Mouse (Mus musculus): ENCODE results near the gene Olfr286.

Gene Olfr286

DNA sequence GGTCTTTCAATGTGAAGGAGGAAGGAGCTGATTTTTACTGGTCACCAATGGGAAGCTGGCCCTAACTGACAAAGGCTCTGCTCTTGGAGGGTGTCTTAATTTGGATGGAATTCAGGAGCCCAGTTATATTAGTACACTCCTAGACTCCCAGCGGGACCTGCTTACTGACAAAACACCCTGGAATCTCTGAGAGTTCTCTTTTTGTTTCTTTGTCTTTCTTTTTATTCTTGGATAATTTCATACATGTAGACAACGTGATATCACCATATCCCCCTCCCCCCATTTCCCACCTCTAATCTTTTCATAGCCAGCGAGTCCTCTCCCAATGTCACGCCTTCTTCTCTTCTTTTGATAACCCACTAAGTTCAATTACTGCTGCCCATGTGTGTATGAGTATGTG, at the start of gene Olfr286:
TSS of gene Olfr286 (minus strand) at position 101 of the 400 bp plus-strand sequence.
- DNase-seq (ENCODE audit: low read depth in 2 of 2, low spot score in 2 of 2) = no peak

DNA sequence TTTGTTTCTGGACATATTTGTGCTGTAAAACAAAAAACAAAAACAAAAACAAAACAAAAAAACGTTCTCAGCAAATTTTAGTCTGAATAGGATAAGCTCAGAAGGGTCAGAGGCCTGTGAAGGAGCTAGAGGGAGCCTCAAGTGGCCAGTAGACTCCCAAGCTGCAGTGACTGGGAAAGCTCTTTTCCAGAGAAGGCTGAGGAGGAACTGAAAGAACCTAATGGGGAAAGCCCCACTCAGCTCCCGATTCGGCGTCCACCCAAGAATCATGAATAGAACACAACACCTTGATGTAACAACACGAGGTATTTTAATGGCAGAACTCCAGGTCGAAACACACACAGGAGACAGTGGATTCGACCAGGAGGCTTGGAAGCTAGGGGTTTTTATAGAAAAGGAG, 23.5 kb upstream of the Olfr286 start:
- DNase-seq (ENCODE audit: low read depth in 2 of 2, low spot score in 2 of 2) = no peak

DNA sequence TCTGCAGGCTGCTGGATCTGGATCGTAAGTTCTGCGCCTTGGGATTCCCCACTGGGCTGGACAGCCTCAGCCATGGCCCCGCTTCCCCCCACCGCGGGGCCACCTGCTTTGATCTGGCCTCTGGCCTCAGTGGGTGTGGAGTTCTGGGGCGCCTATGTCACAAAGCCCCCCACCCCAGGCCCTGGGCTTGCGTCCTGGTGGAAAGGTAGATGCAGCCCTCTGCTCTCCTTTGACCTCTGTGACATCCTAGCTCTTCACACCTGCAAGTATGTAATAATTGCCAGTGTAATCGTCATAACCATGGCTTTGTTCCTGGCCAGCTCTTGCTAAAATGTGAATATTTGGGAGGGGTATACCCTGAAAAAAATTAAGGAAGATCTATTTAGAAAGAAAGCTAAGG, 22.9 kb upstream of the Olfr286 start, which contains the start of gene H1fnt:
TSS of gene H1fnt (minus strand) at position 101 of the 400 bp plus-strand sequence.
- DNase-seq (ENCODE audit: low read depth in 2 of 2, low spot score in 2 of 2) = no peak

DNA sequence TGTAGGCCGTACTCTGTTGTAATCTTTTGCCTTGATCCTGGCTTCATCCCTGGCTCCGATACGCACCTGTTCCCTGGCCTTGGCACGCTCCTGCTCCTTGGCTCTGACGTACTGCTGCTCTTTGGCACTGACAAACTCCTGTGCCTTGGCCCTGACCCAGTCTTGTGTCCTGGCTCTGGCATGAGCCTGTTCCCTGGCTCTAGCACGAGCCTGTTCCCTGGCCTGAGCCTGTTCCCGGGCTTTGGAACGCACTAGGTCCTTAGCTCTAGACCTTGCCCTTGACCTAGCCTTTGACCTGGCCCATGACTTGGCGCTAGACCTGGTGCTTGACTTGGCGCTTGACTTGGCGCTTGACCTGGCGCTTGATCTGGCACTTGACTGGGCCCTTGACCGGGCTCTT, 22.0 kb upstream of the Olfr286 start:
- DNase-seq (ENCODE audit: low read depth in 2 of 2, low spot score in 2 of 2) = no peak

DNA sequence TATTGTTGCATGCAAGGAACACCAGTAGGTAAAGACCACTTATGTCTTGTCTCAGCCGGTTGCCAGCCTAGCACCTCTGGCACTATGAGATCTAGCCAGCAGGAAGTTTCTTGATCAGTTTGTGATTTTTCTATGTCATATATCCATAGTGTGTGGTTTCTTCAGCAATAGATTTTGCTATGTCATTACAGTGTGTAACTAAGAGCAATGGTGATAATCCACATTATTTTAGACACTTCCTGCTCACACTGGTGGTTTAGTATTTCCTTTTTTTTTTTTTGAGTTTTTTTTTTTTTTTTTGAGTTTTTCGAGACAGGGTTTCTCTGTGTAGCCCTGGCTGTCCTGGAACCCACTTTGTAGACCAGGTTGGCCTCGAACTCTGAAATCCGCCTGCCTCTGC, 1.2 kb upstream of the Olfr286 start:
- no peak for DNase-seq (ENCODE audit: low read depth in 2 of 2, low spot score in 2 of 2)

DNA sequence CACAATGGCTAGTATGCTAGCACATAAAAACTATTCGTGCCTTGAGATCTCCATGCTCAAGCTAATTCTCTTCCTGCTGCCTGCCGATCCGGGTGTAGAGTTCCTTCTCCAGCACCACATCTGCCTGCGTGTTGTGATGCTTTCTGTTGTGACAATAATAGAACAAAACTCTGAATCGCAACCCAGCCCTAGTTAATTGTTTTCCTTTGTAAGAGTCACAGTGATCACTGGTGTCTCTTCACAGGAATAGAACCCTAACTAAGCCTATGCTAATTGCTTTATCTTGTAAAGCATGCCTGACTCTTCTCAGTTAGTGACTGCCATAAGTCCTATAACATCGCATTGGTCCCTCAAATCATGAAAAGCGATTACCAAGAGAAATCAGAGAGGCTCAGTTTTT, 8.2 kb downstream of the Olfr286 start:
- no peak for DNase-seq (ENCODE audit: low read depth in 2 of 2, low spot score in 2 of 2)

DNA sequence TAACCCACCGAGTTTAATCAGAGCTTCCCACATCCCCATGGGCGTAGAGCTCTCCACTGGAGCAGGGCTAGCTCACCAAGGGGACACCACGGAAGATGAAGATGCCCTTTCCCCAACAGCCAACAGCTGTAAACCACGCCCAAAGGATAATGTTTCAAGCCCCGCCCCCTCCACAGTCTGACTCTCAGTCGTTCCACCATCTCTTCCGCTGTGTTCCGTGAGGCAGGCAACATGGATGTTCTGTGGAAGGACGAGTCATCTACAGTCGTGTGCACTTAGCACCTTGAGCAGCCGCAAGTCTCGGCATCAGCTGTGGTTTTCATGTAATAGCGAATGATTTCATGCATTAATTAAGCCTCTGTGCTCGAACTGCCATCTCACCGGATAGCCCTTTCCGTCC, 8.6 kb downstream of the Olfr286 start:
- no peak for DNase-seq (ENCODE audit: low read depth in 2 of 2, low spot score in 2 of 2)

DNA sequence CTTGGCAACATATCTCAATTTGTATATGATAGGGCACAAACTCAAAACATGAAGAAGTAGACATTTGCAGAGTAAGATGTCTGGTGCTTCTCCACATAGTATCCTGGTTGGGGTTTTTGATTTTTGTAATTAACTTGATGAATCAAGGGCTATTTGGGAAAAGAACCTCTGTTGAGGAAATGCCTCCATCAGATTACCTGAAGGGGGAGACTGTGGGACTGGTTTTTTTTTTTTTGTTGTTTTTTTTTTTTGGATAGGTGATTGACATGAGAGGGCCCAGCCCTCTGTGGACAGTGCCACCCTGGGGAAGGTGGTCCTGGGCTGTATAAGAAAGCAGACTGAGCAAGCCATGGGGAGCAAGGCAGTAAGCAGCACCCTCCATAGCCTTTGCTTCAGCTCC, 11.9 kb downstream of the Olfr286 start:
- DNase-seq (ENCODE audit: low read depth in 2 of 2, low spot score in 2 of 2) = no peak

DNA sequence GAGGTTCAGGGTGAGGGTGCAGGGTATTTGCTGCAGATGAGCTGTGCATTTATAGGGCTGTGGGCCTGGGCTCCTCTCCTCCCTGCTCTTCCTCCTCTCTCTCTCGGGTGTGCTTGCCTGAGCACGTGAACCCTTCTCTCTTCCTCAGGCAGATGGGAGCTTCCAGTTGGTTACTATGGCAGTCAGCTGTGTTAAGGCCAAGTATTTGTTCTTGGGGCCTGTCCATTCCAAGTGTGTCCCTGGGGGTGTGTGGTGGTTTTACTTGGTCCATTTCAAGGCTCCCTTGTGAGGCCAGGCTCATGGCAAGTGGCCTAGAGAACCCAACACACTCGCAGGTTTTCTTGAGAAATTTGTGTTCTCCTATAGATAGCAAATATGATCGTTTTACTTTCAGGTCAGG, 13.4 kb downstream of the Olfr286 start, which contains the start of the genes Gm44579 and Olfr287:
TSS of gene Gm44579 (minus strand) at position 101 of the 400 bp plus-strand sequence.
TSS of gene Olfr287 (minus strand) at position 180 of the 400 bp plus-strand sequence.
- DNase-seq (ENCODE audit: low read depth in 2 of 2, low spot score in 2 of 2) = no peak

DNA sequence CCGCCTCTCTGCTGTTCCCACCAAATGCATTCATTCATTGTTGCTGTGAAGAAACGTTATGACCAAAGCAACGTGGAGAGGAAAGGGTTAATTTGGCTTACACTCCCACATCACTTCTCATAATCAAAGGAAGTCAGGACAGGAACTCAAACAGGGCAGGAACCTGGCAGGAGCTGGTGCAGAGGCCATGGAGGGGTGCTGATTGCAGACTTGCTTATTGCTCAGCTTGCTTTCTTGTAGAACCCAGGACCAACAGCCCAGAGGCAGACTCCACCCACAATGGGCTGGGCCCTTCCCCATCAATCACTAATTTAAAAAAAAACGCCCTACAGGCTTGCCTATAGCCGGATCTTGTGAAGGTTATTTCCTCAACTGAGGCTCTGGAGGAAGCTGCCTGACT, 20.1 kb downstream of the Olfr286 start:
- no peak for DNase-seq (ENCODE audit: low read depth in 2 of 2, low spot score in 2 of 2)

DNA sequence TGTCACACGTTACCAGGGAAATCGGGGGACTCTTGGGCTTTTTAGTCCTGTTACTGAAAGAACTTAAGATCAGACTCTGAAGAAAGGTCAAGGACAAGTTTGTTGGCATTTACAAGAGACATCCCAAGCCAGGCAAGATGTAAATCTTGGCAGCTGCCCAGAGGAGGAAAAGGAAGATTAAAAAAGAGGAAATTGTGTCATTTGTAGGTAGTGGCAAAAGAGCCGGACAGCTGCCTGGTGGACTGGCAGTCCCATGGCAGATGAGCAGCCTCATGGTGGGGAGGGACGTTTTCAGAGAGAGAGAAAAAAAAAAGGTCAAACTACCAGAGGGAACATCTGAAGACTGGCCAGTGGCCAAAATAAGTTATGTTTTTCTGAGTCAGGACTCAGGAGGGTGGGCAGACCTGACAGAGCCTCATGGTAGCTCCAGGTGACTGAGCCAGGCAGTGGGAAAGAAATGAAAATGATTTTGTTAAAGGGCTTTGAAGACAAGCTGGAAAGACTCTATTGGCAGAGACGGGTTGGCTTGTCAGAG, 20.8 kb downstream of the Olfr286 start:
- no peak for DNase-seq (ENCODE audit: low read depth in 2 of 2, low spot score in 2 of 2)

DNA sequence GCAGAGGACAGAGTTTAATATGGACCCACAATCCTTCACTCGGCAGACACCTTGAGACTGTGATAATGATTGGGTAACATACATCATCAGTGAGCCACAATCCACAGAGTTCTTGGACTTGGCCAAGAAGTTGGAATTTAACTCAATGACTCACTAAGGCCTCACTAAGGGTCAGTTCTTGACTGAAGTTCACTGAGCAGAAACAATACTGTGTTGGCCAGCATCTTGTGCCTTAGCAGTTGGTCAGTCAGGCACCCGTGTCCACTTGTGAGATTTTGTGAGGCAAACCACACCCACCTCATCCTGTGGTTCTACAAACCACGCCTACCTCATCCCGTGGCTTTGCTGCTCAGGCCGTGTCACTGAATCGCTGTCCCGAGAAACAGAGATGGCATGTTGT, 24.6 kb downstream of the Olfr286 start:
- DNase-seq (ENCODE audit: low read depth in 2 of 2, low spot score in 2 of 2) = no peak

DNA sequence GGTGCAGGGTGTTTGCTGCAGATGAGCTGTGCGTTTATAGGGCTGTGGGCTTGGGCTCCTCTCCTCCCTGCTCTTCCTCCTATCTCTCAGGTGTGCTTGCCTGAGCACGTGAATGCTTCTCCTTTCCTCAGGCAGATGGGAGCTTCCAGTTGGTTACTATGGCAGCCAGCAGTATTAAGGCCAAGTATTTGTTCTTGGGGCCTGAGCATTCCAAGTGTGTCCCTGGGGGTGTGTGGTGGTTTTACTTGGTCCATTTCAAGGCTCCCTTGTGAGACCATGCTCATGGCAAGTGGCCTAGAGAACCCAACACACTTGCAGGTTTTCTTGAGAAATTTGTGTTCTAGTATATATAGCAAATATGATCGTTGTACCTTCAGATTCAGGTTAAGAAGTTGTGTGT, 38.8 kb downstream of the Olfr286 start, which contains the start of gene Olfr288:
TSS of gene Olfr288 (minus strand) at position 101 of the 400 bp plus-strand sequence.
- no peak for DNase-seq (ENCODE audit: low read depth in 2 of 2, low spot score in 2 of 2)

DNA sequence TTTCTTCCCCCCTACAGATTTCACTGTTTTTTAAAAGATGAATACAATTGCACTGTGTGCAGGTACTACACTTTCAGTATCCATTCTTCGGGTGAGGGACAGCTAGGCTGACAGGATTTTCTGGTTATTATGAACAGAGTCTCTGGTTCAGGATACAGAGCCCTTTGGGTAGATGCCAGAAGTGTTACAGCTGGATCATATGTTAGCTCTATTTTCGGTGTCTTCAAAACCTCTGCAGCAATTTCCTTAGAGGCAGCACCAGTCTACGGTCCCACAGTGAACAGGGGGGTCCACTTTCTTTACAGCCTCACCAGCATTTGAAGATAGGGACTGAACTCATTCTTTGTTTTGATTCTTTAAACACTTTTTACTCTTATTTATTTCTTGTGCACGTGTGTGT, 49.8 kb downstream of the Olfr286 start:
- no peak for DNase-seq (ENCODE audit: low read depth in 2 of 2, low spot score in 2 of 2)

DNA sequence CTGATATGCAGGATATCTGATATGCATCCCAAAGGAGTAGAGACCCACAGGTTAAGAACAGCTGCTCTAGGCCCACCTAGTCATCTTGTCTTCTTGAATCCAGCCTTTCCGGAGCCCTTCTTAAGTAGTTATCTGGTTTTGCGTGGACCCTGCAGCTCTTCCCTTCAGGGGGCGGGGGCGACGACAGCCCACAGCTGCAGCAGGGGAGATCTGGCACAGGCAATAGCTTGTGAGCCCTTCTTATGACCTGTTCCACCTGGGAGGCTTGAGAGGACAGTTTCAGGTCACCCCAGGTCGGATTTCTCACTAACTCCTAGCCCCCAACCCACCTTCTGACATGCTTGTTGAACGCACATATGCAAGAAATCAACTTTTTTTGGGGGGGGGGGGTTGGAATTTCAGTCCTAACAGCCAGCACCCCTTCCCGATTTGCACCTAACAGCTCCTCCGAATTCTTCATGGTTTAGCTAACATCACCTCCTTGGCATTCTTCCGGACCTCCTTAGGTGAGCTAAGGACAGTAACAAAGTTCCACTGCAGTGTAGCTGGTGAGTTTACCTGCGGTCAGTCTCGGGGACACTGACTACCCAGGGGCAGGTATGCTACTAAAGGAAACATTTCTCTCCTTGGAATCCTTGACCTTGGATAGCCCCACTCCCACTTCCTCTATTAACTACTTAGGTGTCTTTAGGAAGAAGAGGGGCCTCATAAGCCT, 52.2 kb downstream of the Olfr286 start:
- no peak for DNase-seq (ENCODE audit: low read depth in 2 of 2, low spot score in 2 of 2)

DNA sequence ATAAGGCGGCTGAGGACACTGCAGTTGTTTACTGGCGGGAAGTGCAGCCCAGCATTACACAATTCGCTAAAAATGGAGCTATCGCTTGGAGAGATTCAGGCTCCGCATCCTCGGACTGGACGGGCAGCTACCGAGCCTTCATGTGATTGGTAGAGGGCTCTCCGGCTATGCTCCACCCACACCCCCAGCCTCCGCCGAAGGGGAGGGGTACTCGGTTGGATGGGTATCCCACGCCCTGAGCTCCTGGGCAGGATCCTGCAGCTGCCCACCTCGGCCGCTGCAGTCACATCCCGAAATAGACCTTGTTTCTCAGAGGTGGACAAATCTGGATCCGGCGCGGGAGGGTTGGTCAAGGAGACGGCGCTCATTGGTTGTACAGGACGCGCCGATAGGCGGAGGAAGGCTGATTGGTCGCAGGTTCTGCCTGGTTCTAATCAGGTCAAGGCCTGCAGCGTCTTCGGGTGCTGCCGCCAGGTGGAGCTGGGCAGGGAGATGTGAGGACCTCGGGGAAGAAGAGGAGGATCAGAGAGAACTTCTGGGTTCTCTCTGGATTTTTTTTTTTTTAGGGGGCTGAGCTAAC, 53.0 kb downstream of the Olfr286 start:
- DNase-seq (ENCODE audit: low read depth in 2 of 2, low spot score in 2 of 2) = peak; percentile 33 to 58

DNA sequence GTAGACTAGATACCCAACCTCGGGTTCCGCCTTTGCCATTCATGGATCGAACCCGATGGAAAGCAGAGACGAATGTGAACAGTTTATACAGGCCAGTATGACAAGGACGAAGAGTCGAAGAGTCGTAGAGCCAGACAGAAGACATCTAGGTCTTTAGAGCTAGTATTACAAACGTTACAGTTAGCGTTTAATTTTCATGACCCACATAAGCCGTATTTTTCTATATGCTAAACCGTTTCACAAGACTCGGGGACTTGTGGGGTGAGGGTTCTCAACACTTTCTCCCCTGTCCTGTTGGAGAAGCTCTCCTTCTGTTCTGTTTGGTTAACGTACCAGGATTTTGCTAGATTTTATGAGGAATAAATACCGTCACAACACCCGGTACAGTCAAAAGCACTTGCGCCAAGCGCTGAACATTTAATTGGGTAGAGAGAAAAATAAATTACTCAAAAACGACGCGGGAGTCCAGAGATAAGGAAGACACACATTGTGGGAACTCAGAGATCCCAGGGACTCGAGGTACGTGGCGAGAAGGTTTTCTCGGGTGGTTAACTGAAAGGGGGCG, 53.6 kb downstream of the Olfr286 start:
- DNase-seq (ENCODE audit: low read depth in 2 of 2, low spot score in 2 of 2) = no peak

DNA sequence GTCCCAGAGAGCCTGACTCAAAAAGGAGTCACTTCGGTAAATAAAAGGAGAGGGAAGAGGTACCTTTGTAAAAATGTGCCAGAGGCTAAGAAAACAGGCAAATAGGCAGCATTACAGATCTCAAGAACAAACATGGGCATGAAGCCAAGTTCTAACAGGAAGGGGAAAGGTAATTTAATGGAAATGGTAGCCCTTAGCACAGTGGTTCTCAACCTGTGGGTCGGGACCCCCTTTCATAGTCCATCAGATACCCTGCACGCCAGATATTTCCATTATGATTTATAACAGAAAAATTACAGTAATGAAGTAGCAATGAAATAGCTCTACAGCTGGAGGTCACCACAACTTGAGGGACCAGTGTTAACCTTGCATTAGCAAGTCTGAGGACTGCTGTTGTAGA, 56.9 kb downstream of the Olfr286 start:
- no peak for DNase-seq (ENCODE audit: low read depth in 2 of 2, low spot score in 2 of 2)

Data from CD8-positive naive resting alpha-beta T cell, adult 2 months (primary cell).